Mouse (Mus musculus) ES-E14 (cell line): Measurements from ENCODE around the gene Cmc2.

Source experiments
- HCFC1 ChIP-seq: IDR thresholded peaks from 2 replicates; pipeline ENCODE4 v1.6.1; 2012; ENCODE audit warnings: low read length, inconsistent platforms, borderline replicate concordance; ENCODE audit not compliant: insufficient read depth
- MAFK ChIP-seq: IDR thresholded peaks from 2 replicates; pipeline ENCODE4 v1.6.1; 2014; ENCODE audit warnings: mild to moderate bottlenecking, low read depth, low read length, inconsistent platforms; ENCODE audit not compliant: insufficient read depth
- ZC3H11A ChIP-seq: IDR thresholded peaks from 2 replicates; pipeline ENCODE4 v1.6.1; 2012; ENCODE audit warnings: low read depth, mild to moderate bottlenecking, inconsistent platforms, low read length, borderline replicate concordance

DNA sequence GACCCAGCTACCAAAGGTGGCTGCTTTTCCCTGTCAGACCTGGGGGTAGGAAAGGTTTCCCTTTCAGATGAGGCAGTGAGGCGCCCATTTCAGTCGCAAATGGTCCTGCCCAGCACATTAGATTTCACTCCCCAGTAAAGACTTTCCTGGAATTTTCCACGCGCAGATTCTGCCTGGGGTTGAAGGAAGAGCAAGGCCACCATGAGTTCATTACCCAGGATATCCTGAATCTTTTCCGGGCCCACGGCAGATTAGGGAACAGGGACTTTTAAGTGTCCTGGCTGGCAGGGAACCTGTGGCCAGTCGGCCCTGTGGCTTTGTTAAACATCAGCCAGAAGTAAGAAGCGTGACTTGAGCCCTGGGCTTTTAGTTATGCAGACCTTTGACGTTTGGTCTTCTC lies 53.9 kb downstream of the Cmc2 start:
- TF ChIP-seq HCFC1 (no peak), MAFK (no peak), ZC3H11A (no peak)
